Mouse (Mus musculus): ENCODE measurements around the gene Npepps. TPM values are rescaled to one million over a fixed set of nuclear protein-coding genes. Genes with fewer than 3 reads are reported as not detected.

Npepps gene
- polyA plus RNA-seq, 2 experiments, result 8.5 to 15.1 TPM

- DNase-seq (ENCODE audit: low read depth in 3 of 3, low spot score in 3 of 3) (no peak), ATAC-seq (ENCODE audit: insufficient read depth) (no peak)
- Histone ChIP-seq H3K27me3 (ENCODE audit: control insufficient read depth, insufficient read depth, low read length) (no peaks in the 10 kb centered on the region), H3K4me3 (ENCODE audit: insufficient read depth in 1 of 2, low read depth in 2 of 2, low read length in 2 of 2) (no peak overlapping the region), H3K9me3 (ENCODE audit: control insufficient read depth, low read length) (no peaks in the 10 kb centered on the region), H3K36me3 (replicated peaks; ENCODE audit: control insufficient read depth, insufficient read depth, low read depth) (peaks cover 2% of the 10 kb centered on the region), H3K9ac (replicated peaks) (no peak overlapping the region), H3K27ac (no peak overlapping the region), H3K4me2 (ENCODE audit: low read depth) (no peak overlapping the region), H3K4me1 (replicated peaks; ENCODE audit: control insufficient read depth in 2 of 2, insufficient read depth in 2 of 2, low read length in 1 of 2) (no peaks in the 10 kb centered on the region)
- TF ChIP-seq CTCF (IDR thresholded peaks at IDR 0.05; ENCODE audit: low read depth) (no peak), EP300 (IDR thresholded peaks at IDR 0.05; ENCODE audit: low read depth) (no peak)
- WGBS (ENCODE audit: insufficient replicate concordance), result 68% methylated on average over 7 of the region's 7 CpGs
Measured at GRCm38 (mm10) chr11:97228985-97229384, 51.5 kb downstream of the Npepps start.

- Histone ChIP-seq H3K9me3 (ENCODE audit: control insufficient read depth, low read length) (no peaks in the 10 kb centered on the region), H3K4me3 (ENCODE audit: insufficient read depth in 1 of 2, low read depth in 2 of 2, low read length in 2 of 2) (no peak overlapping the region), H3K9ac (replicated peaks) (no peak overlapping the region), H3K4me1 (replicated peaks; ENCODE audit: control insufficient read depth in 2 of 2, insufficient read depth in 2 of 2, low read length in 1 of 2) (no peaks in the 10 kb centered on the region), H3K4me2 (ENCODE audit: low read depth) (no peak overlapping the region), H3K36me3 (replicated peaks; ENCODE audit: control insufficient read depth, insufficient read depth, low read depth) (peaks cover 7% of the 10 kb centered on the region), H3K27ac (no peak overlapping the region), H3K27me3 (ENCODE audit: control insufficient read depth, insufficient read depth, low read length) (no peaks in the 10 kb centered on the region)
- no peak for DNase-seq (ENCODE audit: low read depth in 3 of 3, low spot score in 3 of 3)
- 87% methylated on average over 1 of the region's 1 CpGs for WGBS (ENCODE audit: insufficient replicate concordance)
- no peak for ATAC-seq (ENCODE audit: insufficient read depth)
- TF ChIP-seq EP300 (IDR thresholded peaks at IDR 0.05; ENCODE audit: low read depth) (no peak), CTCF (IDR thresholded peaks at IDR 0.05; ENCODE audit: low read depth) (no peak)
Measured at GRCm38 (mm10) chr11:97226131-97226530, 54.3 kb downstream of the Npepps start.

GRCm38 (mm10) chr11:97223485-97223884 lies 57.0 kb downstream of the Npepps start:
- Histone ChIP-seq H3K4me3 (ENCODE audit: insufficient read depth in 1 of 2, low read depth in 2 of 2, low read length in 2 of 2) (no peak overlapping the region), H3K27me3 (ENCODE audit: control insufficient read depth, insufficient read depth, low read length) (no peaks in the 10 kb centered on the region)

GRCm38 (mm10) chr11:97221611-97222010 lies 58.8 kb downstream of the Npepps start:
- Histone ChIP-seq H3K4me1 (replicated peaks; ENCODE audit: control insufficient read depth in 2 of 2, insufficient read depth in 2 of 2, low read length in 1 of 2) (no peaks in the 10 kb centered on the region), H3K36me3 (replicated peaks; ENCODE audit: control insufficient read depth, insufficient read depth, low read depth) (peaks cover 15% of the 10 kb centered on the region), H3K9me3 (ENCODE audit: control insufficient read depth, low read length) (no peaks in the 10 kb centered on the region), H3K9ac (replicated peaks) (no peak overlapping the region), H3K4me3 (ENCODE audit: insufficient read depth in 1 of 2, low read depth in 2 of 2, low read length in 2 of 2) (no peak overlapping the region), H3K4me2 (ENCODE audit: low read depth) (no peak overlapping the region), H3K27ac (no peak overlapping the region), H3K27me3 (ENCODE audit: control insufficient read depth, insufficient read depth, low read length) (no peaks in the 10 kb centered on the region)
- 72% methylated on average over 2 of the region's 2 CpGs for WGBS (ENCODE audit: insufficient replicate concordance)
- no peak for TF ChIP-seq CTCF (IDR thresholded peaks at IDR 0.05; ENCODE audit: low read depth)
- no peak for TF ChIP-seq EP300 (IDR thresholded peaks at IDR 0.05; ENCODE audit: low read depth)
- ATAC-seq (ENCODE audit: insufficient read depth), result no peak
- no peak for DNase-seq (ENCODE audit: low read depth in 3 of 3, low spot score in 3 of 3)

More at GRCm38 (mm10) chr11:97223485-97223884, 57.0 kb downstream of the Npepps start:
- DNase-seq (ENCODE audit: low read depth in 3 of 3, low spot score in 3 of 3) (no peak), ATAC-seq (ENCODE audit: insufficient read depth) (no peak)
- H3K9me3 ChIP-seq (ENCODE audit: control insufficient read depth, low read length), result no peaks in the 10 kb centered on the region
- WGBS (ENCODE audit: insufficient replicate concordance), result 72% methylated on average over 3 of the region's 3 CpGs
- no peak overlapping the region for H3K27ac ChIP-seq
- H3K36me3 ChIP-seq (replicated peaks; ENCODE audit: control insufficient read depth, insufficient read depth, low read depth), result peaks cover 5% of the 10 kb centered on the region
- TF ChIP-seq EP300 (IDR thresholded peaks at IDR 0.05; ENCODE audit: low read depth), result no peak
- no peak for TF ChIP-seq CTCF (IDR thresholded peaks at IDR 0.05; ENCODE audit: low read depth)
- H3K9ac ChIP-seq (replicated peaks), result no peak overlapping the region
- H3K4me2 ChIP-seq (ENCODE audit: low read depth), result no peak overlapping the region
- no peaks in the 10 kb centered on the region for H3K4me1 ChIP-seq (replicated peaks; ENCODE audit: control insufficient read depth in 2 of 2, insufficient read depth in 2 of 2, low read length in 1 of 2)

- Histone ChIP-seq H3K9ac (replicated peaks) (no peak overlapping the region), H3K36me3 (replicated peaks; ENCODE audit: control insufficient read depth, insufficient read depth, low read depth) (peaks cover 15% of the 10 kb centered on the region), H3K9me3 (ENCODE audit: control insufficient read depth, low read length) (no peaks in the 10 kb centered on the region), H3K4me1 (replicated peaks; ENCODE audit: control insufficient read depth in 2 of 2, insufficient read depth in 2 of 2, low read length in 1 of 2) (no peaks in the 10 kb centered on the region), H3K4me2 (ENCODE audit: low read depth) (no peak overlapping the region), H3K27ac (no peak overlapping the region), H3K4me3 (ENCODE audit: insufficient read depth in 1 of 2, low read depth in 2 of 2, low read length in 2 of 2) (no peak overlapping the region), H3K27me3 (ENCODE audit: control insufficient read depth, insufficient read depth, low read length) (no peaks in the 10 kb centered on the region)
- DNase-seq (ENCODE audit: low read depth in 3 of 3, low spot score in 3 of 3) (no peak), ATAC-seq (ENCODE audit: insufficient read depth) (no peak)
- TF ChIP-seq EP300 (IDR thresholded peaks at IDR 0.05; ENCODE audit: low read depth), result no peak
- no peak for TF ChIP-seq CTCF (IDR thresholded peaks at IDR 0.05; ENCODE audit: low read depth)
- 60% methylated on average over 3 of the region's 3 CpGs for WGBS (ENCODE audit: insufficient replicate concordance)
Measured at GRCm38 (mm10) chr11:97220211-97220610, 60.2 kb downstream of the Npepps start.
